Mouse (Mus musculus) neural tube, embryonic 14.5 days (tissue): ENCODE measurements around the gene Ddx31. TPM values are rescaled to one million over a fixed set of nuclear protein-coding genes. Genes with fewer than 3 reads are reported as not detected.

Source experiments
- ATAC-seq: fragments of 200-750 bp; cut with Nextera tagmentation; 2 replicates; pipeline ENCODE4 v1.8.0; 2017; ENCODE audit warnings: low read depth, mild to moderate bottlenecking, moderate TSS enrichment, moderate library complexity
- H3K27ac ChIP-seq: fragments of 300-500 bp; sonication (generic); 2 replicates; pipeline ENCODE4 v1.5.1; 2014; ENCODE audit warnings: low read depth, mild to moderate bottlenecking, control low read depth, low read length, moderate library complexity, mixed read lengths
- H3K27me3 ChIP-seq: fragments of 300-500 bp; sonication (generic); 2 replicates; pipeline ENCODE4 v1.6.1; 2014; ENCODE audit warnings: low read length; ENCODE audit not compliant: control insufficient read depth, insufficient read depth
- H3K36me3 ChIP-seq: fragments of 300-500 bp; sonication (generic); 2 replicates; pipeline ENCODE4 v1.6.1; 2014; ENCODE audit warnings: low read length, mixed read lengths; ENCODE audit not compliant: control insufficient read depth, insufficient read depth
- H3K4me1 ChIP-seq: fragments of 300-500 bp; sonication (generic); 2 replicates; pipeline ENCODE4 v1.6.1; 2014; ENCODE audit warnings: low read length; ENCODE audit not compliant: control insufficient read depth, insufficient read depth
- H3K4me2 ChIP-seq: fragments of 300-500 bp; sonication (generic); 2 replicates; pipeline ENCODE4 v1.6.1; 2014; ENCODE audit warnings: mild to moderate bottlenecking, low read depth, low read length, control low read depth
- H3K4me3 ChIP-seq: fragments of 300-500 bp; sonication (generic); 2 replicates; pipeline ENCODE4 v1.5.1; 2014; ENCODE audit warnings: low read depth, low read length, control low read depth, mixed read lengths
- H3K9ac ChIP-seq: fragments of 300-500 bp; sonication (generic); replicated peaks from 2 replicates; pipeline ENCODE4 v1.6.1; 2014; ENCODE audit warnings: low read depth, mild to moderate bottlenecking, control low read depth, low read length, mixed read lengths
- H3K9me3 ChIP-seq: fragments of 300-500 bp; sonication (generic); 2 replicates; pipeline ENCODE4 v1.6.1; 2016; ENCODE audit warnings: low read length; ENCODE audit not compliant: control insufficient read depth
- WGBS: fragments of 180-500 bp; shearing (Covaris S2); extraction: QIAGEN DNeasy Blood & Tissue Kit; methylation state at CpG from one replicate; pipeline ENCODE4 v1.1.7; 2014; 5-methylcytosine and 5-hydroxymethylcytosine counted together
- polyA plus RNA-seq: library from polyadenylated mRNA; unstranded; fragments of >200 nt; fragmentation: Nextera tagmentation; extraction: Ambion mirVana; gene quantifications from 2 replicates; pipeline ENCODE4 v1.2.1, GENCODE M21; 2014

Ddx31 gene
- polyA plus RNA-seq, 1 experiment from 2014 or later: 11.5 TPM

GRCm38 (mm10) chr2:28884914-28885313 is 44.7 kb downstream of the Ddx31 start:
- Histone ChIP-seq H3K4me2 (no peak overlapping the region), H3K4me3 (no peak overlapping the region), H3K36me3 (peaks cover 25% of the 10 kb centered on the region), H3K9ac (no peak overlapping the region), H3K9me3 (no peaks in the 10 kb centered on the region), H3K4me1 (no peaks in the 10 kb centered on the region), H3K27ac (no peak overlapping the region), H3K27me3 (no peaks in the 10 kb centered on the region)
- 76% methylated on average over 4 of the region's 4 CpGs for WGBS
- no peak for ATAC-seq

- Histone ChIP-seq H3K4me1 (no peaks in the 10 kb centered on the region), H3K4me2 (no peak overlapping the region), H3K9me3 (no peaks in the 10 kb centered on the region), H3K4me3 (no peak overlapping the region), H3K27me3 (no peaks in the 10 kb centered on the region), H3K36me3 (peaks cover 21% of the 10 kb centered on the region; the same call in 1 of the 2 replicates), H3K9ac (no peak overlapping the region), H3K27ac (no peak overlapping the region)
- no peak for ATAC-seq
- WGBS: 4% methylated on average over 1 of the region's 1 CpGs
These were observed 52.6 kb downstream of the Ddx31 start for GRCm38 (mm10) chr2:28892796-28893195.

GRCm38 (mm10) chr2:28893526-28893925 is 53.3 kb downstream of the Ddx31 start:
- Histone ChIP-seq H3K36me3 (0 out of 2 replicates have a peak, but pooled peaks cover 16% of the 10 kb centered on the region), H3K4me2 (no peak overlapping the region)

GRCm38 (mm10) chr2:28895876-28896275 is 55.7 kb downstream of the Ddx31 start:
- Histone ChIP-seq H3K9ac (no peak overlapping the region), H3K27ac (no peak overlapping the region), H3K36me3 (peaks cover 11% of the 10 kb centered on the region; the same call in 1 of the 2 replicates), H3K4me3 (no peak overlapping the region), H3K4me2 (no peak overlapping the region), H3K4me1 (no peaks in the 10 kb centered on the region), H3K9me3 (no peaks in the 10 kb centered on the region), H3K27me3 (no peaks in the 10 kb centered on the region)
- no peak for ATAC-seq
- WGBS: 88% methylated on average over 7 of the region's 7 CpGs

More at GRCm38 (mm10) chr2:28893526-28893925, 53.3 kb downstream of the Ddx31 start:
- no peaks in the 10 kb centered on the region for H3K9me3 ChIP-seq
- no peak overlapping the region for H3K9ac ChIP-seq
- no peak overlapping the region for H3K4me3 ChIP-seq
- H3K27me3 ChIP-seq: no peaks in the 10 kb centered on the region
- H3K4me1 ChIP-seq: no peaks in the 10 kb centered on the region
- H3K27ac ChIP-seq: no peak overlapping the region
- ATAC-seq: no peak
- 38% methylated on average over 6 of the region's 6 CpGs for WGBS

- Histone ChIP-seq H3K4me1 (no peaks in the 10 kb centered on the region), H3K4me3 (no peak overlapping the region), H3K9ac (no peak overlapping the region), H3K36me3 (peaks cover 11% of the 10 kb centered on the region; the same call in 1 of the 2 replicates), H3K27me3 (no peaks in the 10 kb centered on the region), H3K9me3 (no peaks in the 10 kb centered on the region), H3K4me2 (no peak overlapping the region), H3K27ac (no peak overlapping the region)
- WGBS: 84% methylated on average over 4 of the region's 4 CpGs
- ATAC-seq: no peak
These were observed 57.2 kb downstream of the Ddx31 start for GRCm38 (mm10) chr2:28897340-28897899.

- no peak overlapping the region for H3K9ac ChIP-seq
- no peak overlapping the region for H3K4me3 ChIP-seq
- peaks cover 11% of the 10 kb centered on the region for H3K27me3 ChIP-seq
- H3K4me2 ChIP-seq: no peak overlapping the region
- H3K36me3 ChIP-seq: no peaks in the 10 kb centered on the region; the same call in 1 of the 2 replicates
- no peak overlapping the region for H3K27ac ChIP-seq
- no peaks in the 10 kb centered on the region for H3K9me3 ChIP-seq
- no peaks in the 10 kb centered on the region for H3K4me1 ChIP-seq
- WGBS: 82% methylated on average over 8 of the region's 8 CpGs
- ATAC-seq: no peak
These were observed 62.1 kb downstream of the Ddx31 start for GRCm38 (mm10) chr2:28902291-28902690.

- H3K4me2 ChIP-seq: no peak overlapping the region
- H3K4me1 ChIP-seq: peaks cover 6% of the 10 kb centered on the region
- no peak overlapping the region for H3K9ac ChIP-seq
- H3K4me3 ChIP-seq: no peak overlapping the region
- no peak for ATAC-seq
- H3K36me3 ChIP-seq: no peaks in the 10 kb centered on the region; the same call in 1 of the 2 replicates
- WGBS: 89% methylated on average over 5 of the region's 5 CpGs
- H3K27me3 ChIP-seq: peaks cover 21% of the 10 kb centered on the region
- H3K27ac ChIP-seq: no peak overlapping the region
- H3K9me3 ChIP-seq: no peaks in the 10 kb centered on the region
These were observed 63.7 kb downstream of the Ddx31 start for GRCm38 (mm10) chr2:28903871-28904270.

- Histone ChIP-seq H3K36me3 (no peaks in the 10 kb centered on the region; the same call in 1 of the 2 replicates), H3K9ac (no peak overlapping the region), H3K9me3 (no peaks in the 10 kb centered on the region), H3K4me3 (no peak overlapping the region), H3K27me3 (peaks cover 30% of the 10 kb centered on the region), H3K27ac (no peak overlapping the region), H3K4me2 (no peak overlapping the region), H3K4me1 (peaks cover 10% of the 10 kb centered on the region)
- 74% methylated on average over 9 of the region's 9 CpGs for WGBS
- ATAC-seq: no peak
These were observed 64.6 kb downstream of the Ddx31 start for GRCm38 (mm10) chr2:28904786-28905185.

- ATAC-seq: no peak
- no peaks in the 10 kb centered on the region for H3K36me3 ChIP-seq
- no peak overlapping the region for H3K9ac ChIP-seq
- H3K4me1 ChIP-seq: peaks cover 10% of the 10 kb centered on the region
- WGBS: 19% methylated on average over 4 of the region's 4 CpGs
- H3K9me3 ChIP-seq: no peaks in the 10 kb centered on the region
- peaks cover 37% of the 10 kb centered on the region for H3K27me3 ChIP-seq
- H3K4me2 ChIP-seq: no peak overlapping the region
- no peak overlapping the region for H3K27ac ChIP-seq
- no peak overlapping the region for H3K4me3 ChIP-seq
These were observed 65.4 kb downstream of the Ddx31 start for GRCm38 (mm10) chr2:28905561-28905960.
